Mouse (Mus musculus) CH12.LX (cell line): ENCODE results near the gene Nol9. TPM values are rescaled to one million over a fixed set of nuclear protein-coding genes. Genes with fewer than 3 reads are reported as not detected.

Source experiments
- DNase-seq: peaks from one replicate; pipeline ENCODE4 v3.0.0-alpha.2; 2013; ENCODE audit errors: extremely low read depth
- H3K27ac ChIP-seq: 2 replicates; pipeline ENCODE4 v1.5.1; 2012; ENCODE audit warnings: low read depth, mild to moderate bottlenecking, control low read depth, moderate library complexity; ENCODE audit not compliant: insufficient read depth
- H3K27me3 ChIP-seq: replicated peaks from 2 replicates; pipeline ENCODE3; 2012; ENCODE audit warnings: inconsistent platforms
- H3K36me3 ChIP-seq, 2 experiments: replicated peaks in 1 of 2; 2 replicates each; pipeline versions ENCODE3 to v1.6.1; 2012; ENCODE audit warnings: inconsistent platforms in 1 of 2, low read length in 1 of 2, mild to moderate bottlenecking in 1 of 2, mixed read lengths in 1 of 2, moderate library complexity in 1 of 2; ENCODE audit not compliant: control insufficient read depth in 1 of 2, insufficient read depth in 1 of 2
- H3K4me1 ChIP-seq, 2 experiments: 2 replicates each; pipeline ENCODE4 v1.6.1; 2012; ENCODE audit warnings: inconsistent platforms in 1 of 2, moderate library complexity in 1 of 2; ENCODE audit not compliant: insufficient read depth in 2 of 2, control insufficient read depth in 1 of 2
- H3K4me2 ChIP-seq: 2 replicates; pipeline ENCODE4 v1.6.1; 2012; ENCODE audit warnings: low read depth, mild to moderate bottlenecking, control low read depth; ENCODE audit not compliant: poor library complexity, insufficient read depth, severe bottlenecking
- H3K4me3 ChIP-seq, 3 experiments: fragments of 150-350 bp in 1 of 3; sonication (generic) in 1 of 3; replicated peaks in 1 of 3; 2 replicates each; pipeline versions ENCODE3 to v1.5.1; 2011 to 2012; ENCODE audit warnings: low read depth in 2 of 3, low read length in 2 of 3, mild to moderate bottlenecking in 2 of 3, moderate library complexity in 2 of 3, control low read depth in 1 of 3, improper control_type of control experiment in 1 of 3, inconsistent platforms in 1 of 3, mixed read lengths in 1 of 3; ENCODE audit not compliant: poor library complexity in 1 of 3
- H3K79me2 ChIP-seq: replicated peaks from 2 replicates; pipeline ENCODE4 v1.6.1; 2012; ENCODE audit warnings: mild to moderate bottlenecking, moderate library complexity; ENCODE audit not compliant: control insufficient read depth, poor library complexity, insufficient read depth, severe bottlenecking; ENCODE audit errors: extremely low read depth
- H3K9ac ChIP-seq: 2 replicates; pipeline ENCODE4 v1.6.1; 2012; ENCODE audit warnings: low read depth, mild to moderate bottlenecking, control low read depth, moderate library complexity; ENCODE audit not compliant: insufficient read depth
- H3K9me3 ChIP-seq: replicated peaks from 2 replicates; pipeline ENCODE3; 2012; ENCODE audit warnings: low read length, inconsistent platforms, mixed read lengths
- CHD1 ChIP-seq: IDR thresholded peaks from 2 replicates; pipeline ENCODE4 v1.6.1; 2012; ENCODE audit warnings: low read depth, low read length, improper control_type of control experiment, inconsistent platforms
- HCFC1 ChIP-seq: IDR thresholded peaks from 2 replicates; pipeline ENCODE4 v1.6.1; 2012; ENCODE audit warnings: low read depth, mild to moderate bottlenecking, inconsistent platforms, low read length, improper control_type of control experiment
- IRF4 ChIP-seq: IDR thresholded peaks from 2 replicates; pipeline ENCODE4 v1.6.1; 2014; ENCODE audit warnings: low read depth, mild to moderate bottlenecking, inconsistent platforms, low read length, improper control_type of control experiment
- JUN ChIP-seq: IDR thresholded peaks from 2 replicates; pipeline ENCODE4 v1.6.1; 2011; ENCODE audit warnings: low read depth, mild to moderate bottlenecking, low read length, improper control_type of control experiment, moderate library complexity; ENCODE audit not compliant: insufficient read depth
- JUND ChIP-seq: conservative IDR thresholded peaks from 2 replicates; pipeline ENCODE4 v1.6.1; 2011; ENCODE audit warnings: low read depth, low read length, improper control_type of control experiment
- MAX ChIP-seq: IDR thresholded peaks from 2 replicates; pipeline ENCODE4 v1.6.1; 2011; ENCODE audit warnings: low read length, improper control_type of control experiment
- MXI1 ChIP-seq: IDR thresholded peaks from 2 replicates; pipeline ENCODE4 v1.6.1; 2011; ENCODE audit warnings: mild to moderate bottlenecking, low read depth, low read length, improper control_type of control experiment
- POLR2A ChIP-seq: IDR thresholded peaks from 2 replicates; pipeline ENCODE4 v1.6.1; 2011; ENCODE audit warnings: low read depth, mild to moderate bottlenecking, improper control_type of control experiment, low read length
- RAD21 ChIP-seq: IDR thresholded peaks from 2 replicates; pipeline ENCODE4 v1.6.1; 2011; ENCODE audit warnings: low read depth, mild to moderate bottlenecking, low read length, improper control_type of control experiment, moderate library complexity
- SMC3 ChIP-seq: IDR thresholded peaks from 2 replicates; pipeline ENCODE4 v1.6.1; 2011; ENCODE audit warnings: low read depth, low read length, improper control_type of control experiment
- USF1 ChIP-seq: IDR thresholded peaks from 2 replicates; pipeline ENCODE4 v1.6.1; 2014; ENCODE audit warnings: low read depth, mild to moderate bottlenecking, inconsistent platforms, low read length, improper control_type of control experiment
- ZKSCAN1 ChIP-seq: IDR thresholded peaks from 2 replicates; pipeline ENCODE4 v1.6.1; 2012; ENCODE audit warnings: low read depth, inconsistent platforms, low read length, improper control_type of control experiment, borderline replicate concordance
- ZMIZ1 ChIP-seq: IDR thresholded peaks from 2 replicates; pipeline ENCODE4 v1.6.1; 2012; ENCODE audit warnings: low read depth, mild to moderate bottlenecking, inconsistent platforms, low read length, improper control_type of control experiment
- ZNF384 ChIP-seq: IDR thresholded peaks from 2 replicates; pipeline ENCODE4 v1.6.1; 2012; ENCODE audit warnings: low read depth, low read length, improper control_type of control experiment, inconsistent platforms
- dilution Hi-C: fragments of 300-500 bp; cut with MboI; formaldehyde crosslinking; loops from 2 replicates; pipeline ENCODE4 v1.14.3; 2020; ENCODE audit warnings: low sequenced_read_pairs; ENCODE audit not compliant: extremely low pct_unique_long_range_greater_than_20kb, extremely low pct_ligation_motif_present
- in situ Hi-C: fragments of 300-500 bp; cut with MboI; formaldehyde crosslinking; loops from 3 replicates; pipeline ENCODE4 v1.14.3; 2019; ENCODE audit warnings: low sequenced_read_pairs, low pct_ligation_motif_present, low pct_unique_long_range_greater_than_20kb, mixed read lengths
- polyA plus RNA-seq: library from polyadenylated mRNA; unstranded; fragments of >175 nt; gene quantifications from 2 replicates; pipeline ENCODE4 v1.2.1, GENCODE M21; 2012; ENCODE audit warnings: low read depth; ENCODE audit not compliant: insufficient read length
- total RNA-seq, 2 experiments: library from RNA; depleted of rRNA; stranded (reverse); fragments of 300-350 nt in 1 of 2; fragments of >200 nt in 1 of 2; gene quantifications; 2 replicates each; pipeline ENCODE4 v1.2.3; 2012 to 2014

Gene Nol9
- total and polyA plus RNA-seq, 3 experiments: 44.7 to 60.5 (median 44.8) TPM

DNA sequence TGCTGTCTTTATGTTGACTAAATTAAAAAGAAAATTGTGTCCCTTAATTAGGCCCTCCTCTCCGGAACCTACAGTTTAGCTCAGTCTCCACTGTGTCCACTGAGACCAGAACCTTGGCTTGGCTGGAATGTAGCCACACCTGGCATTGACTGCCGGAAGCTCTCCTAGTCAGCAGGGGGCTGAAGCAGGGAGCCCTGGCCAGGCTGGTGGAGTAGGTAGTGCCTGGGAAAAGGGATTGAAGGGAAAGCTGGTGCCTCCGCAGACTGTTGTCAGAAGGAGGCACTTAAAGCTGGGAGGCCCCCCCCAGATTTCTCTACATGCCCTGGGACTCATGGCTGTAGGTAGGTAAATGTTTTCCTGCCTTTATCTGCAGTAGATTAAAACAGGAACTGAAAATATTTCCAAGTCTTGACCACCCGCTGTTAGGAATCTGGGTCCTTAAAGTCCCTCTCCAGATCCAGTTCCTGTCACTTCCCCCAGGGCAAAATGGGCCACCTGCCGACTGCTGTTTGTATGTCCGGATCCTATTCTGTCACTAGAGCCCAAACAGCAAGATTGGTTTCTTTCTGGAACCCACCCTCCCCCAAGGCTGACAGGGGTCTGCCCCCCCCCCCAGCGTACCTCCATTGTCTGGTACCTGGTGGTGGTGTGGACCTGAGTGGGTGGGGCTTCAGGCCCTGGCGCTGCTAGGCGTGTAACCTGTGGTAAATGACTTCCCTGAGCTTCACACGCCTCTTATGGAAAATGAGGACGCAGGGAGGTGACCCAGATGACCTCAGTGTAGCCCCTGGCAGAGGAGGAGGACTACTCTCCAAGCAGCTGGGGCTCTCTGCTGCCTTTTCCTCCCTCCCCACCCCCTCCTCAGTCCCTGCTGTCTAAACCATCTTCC is 59.0 kb downstream of the Nol9 start:
- Histone ChIP-seq H3K4me3 (no peak overlapping the region), H3K4me2 (no peak overlapping the region), H3K27me3 (peaks cover 73% of the 10 kb centered on the region), H3K79me2 (no peaks in the 10 kb centered on the region), H3K27ac (no peak overlapping the region), H3K9me3 (no peaks in the 10 kb centered on the region), H3K9ac (no peak overlapping the region), H3K4me1 (peaks cover 0 to 2% of the 10 kb centered on the region in 2 experiments; a peak in 2 of 4 replicates), H3K36me3 (no peaks in the 10 kb centered on the region)
- in situ Hi-C loops: loop anchor here (5.0 kb wide), 1 partner anchor 121 kb away; no protein-coding TSS in a partner anchor
- dilution Hi-C loops: no loop called here
- TF ChIP-seq HCFC1: no peak
- no peak for TF ChIP-seq USF1
- no peak for TF ChIP-seq CHD1
- no peak for TF ChIP-seq RAD21
- TF ChIP-seq MXI1: no peak
- TF ChIP-seq ZKSCAN1: no peak
- TF ChIP-seq IRF4: no peak
- no peak for TF ChIP-seq POLR2A
- TF ChIP-seq ZNF384: no peak
- DNase-seq: no peak

DNA sequence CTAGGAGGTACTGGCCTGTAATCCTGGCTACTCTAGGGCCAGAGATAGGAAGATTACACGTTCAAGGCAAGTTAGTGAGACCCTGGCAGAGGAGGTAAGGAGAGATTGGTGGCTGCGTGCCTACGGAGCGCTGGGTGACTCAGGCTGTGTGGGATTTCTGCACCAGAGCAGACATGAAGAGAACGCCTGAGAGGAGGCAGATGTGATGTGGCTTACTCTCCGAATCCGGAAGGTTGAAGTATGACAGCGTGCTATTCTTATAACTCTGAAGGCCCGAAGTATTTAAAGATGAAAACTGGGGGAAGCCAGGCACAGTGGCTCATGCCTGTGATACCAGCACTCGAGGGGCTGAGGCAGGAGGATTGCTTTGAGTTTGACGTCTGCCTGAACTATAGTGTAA is 61.4 kb downstream of the Nol9 start:
- Histone ChIP-seq H3K27me3 (peaks cover 73% of the 10 kb centered on the region), H3K9ac (no peak overlapping the region), H3K79me2 (no peaks in the 10 kb centered on the region), H3K4me1 (peaks cover 0 to 6% of the 10 kb centered on the region in 2 experiments; a peak in 1 of 4 replicates), H3K27ac (no peak overlapping the region), H3K4me2 (no peak overlapping the region), H3K9me3 (no peaks in the 10 kb centered on the region), H3K4me3 (no peak overlapping the region), H3K36me3 (no peaks in the 10 kb centered on the region)
- dilution Hi-C loops (no loop called here), in situ Hi-C loops (no loop called here)
- no peak for DNase-seq
- no peak for TF ChIP-seq ZMIZ1
- TF ChIP-seq JUN: no peak
- no peak for TF ChIP-seq SMC3
- TF ChIP-seq ZNF384: no peak
- no peak for TF ChIP-seq MAX
- TF ChIP-seq JUND: no peak
- no peak for TF ChIP-seq HCFC1
